Mouse (Mus musculus) bone marrow, adult 2 months (tissue): ENCODE measurements around the gene Optn. TPM values are rescaled to one million over a fixed set of nuclear protein-coding genes. Genes with fewer than 3 reads are reported as not detected.

ENCODE experiments used
- H3K27ac ChIP-seq: fragments of 200-500 bp; 2 replicates; pipeline ENCODE4 v1.5.1; 2012; ENCODE audit warnings: low read depth, mild to moderate bottlenecking, control low read depth, inconsistent platforms, low read length; ENCODE audit not compliant: control insufficient read depth, poor library complexity, insufficient read depth
- H3K4me1 ChIP-seq: fragments of 200-500 bp; 2 replicates; pipeline ENCODE4 v1.6.1; 2011; ENCODE audit warnings: low read length; ENCODE audit not compliant: control insufficient read depth, insufficient read depth
- H3K4me3 ChIP-seq: fragments of 200-500 bp; replicated peaks from 2 replicates; pipeline ENCODE3; 2011; ENCODE audit warnings: mild to moderate bottlenecking, low read depth, low read length, control low read depth; ENCODE audit not compliant: control insufficient read depth
- CTCF ChIP-seq: fragments of 200-500 bp; IDR thresholded peaks from 2 replicates; pipeline ENCODE4 v1.5.1; 2011; ENCODE audit warnings: low read length, control low read depth; ENCODE audit not compliant: control insufficient read depth, insufficient read depth
- POLR2A ChIP-seq: fragments of 200-500 bp; IDR thresholded peaks from 2 replicates; pipeline ENCODE4 v1.6.1; 2011; ENCODE audit warnings: low read depth, mild to moderate bottlenecking, control low read depth, low read length, borderline replicate concordance; ENCODE audit not compliant: control insufficient read depth
- WGBS: fragments of 180-500 bp; shearing (Covaris S2); methylation state at CpG from one replicate; pipeline ENCODE4 v1.1.7; 2018; 5-methylcytosine and 5-hydroxymethylcytosine counted together
- polyA plus RNA-seq: library from polyadenylated mRNA; stranded (reverse); fragments of >200 nt; gene quantifications from 2 replicates; pipeline ENCODE4 v1.2.4, GENCODE M21; 2011; ENCODE audit warnings: low replicate concordance; ENCODE audit not compliant: missing spikeins, insufficient read depth, insufficient read length

The Optn gene
- polyA plus RNA-seq, 1 experiment, result 60.2 TPM

DNA sequence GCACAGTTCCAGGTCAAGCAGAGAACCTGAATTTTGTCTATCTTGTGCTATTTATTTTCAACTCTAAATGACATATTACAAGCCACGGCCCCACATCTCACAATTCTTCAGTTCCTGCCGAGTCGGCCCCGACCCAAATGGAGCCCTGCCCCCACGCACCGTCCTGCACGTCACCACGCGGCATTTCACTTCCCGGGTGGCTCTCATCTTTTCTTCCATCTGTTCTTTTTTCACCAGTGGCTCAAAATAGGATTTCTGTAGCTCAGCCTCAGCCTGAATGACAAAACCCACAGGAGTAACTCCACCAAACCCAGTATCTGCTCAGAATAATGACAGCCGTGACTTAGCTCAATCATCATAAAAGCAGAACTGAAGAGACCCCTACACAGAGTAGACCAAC is 70.3 kb downstream of the Optn start:
- H3K4me1 ChIP-seq, result no peaks in the 10 kb centered on the region
- TF ChIP-seq CTCF (no peak), POLR2A (no peak)
- H3K27ac ChIP-seq, result no peak overlapping the region
- no peak overlapping the region for H3K4me3 ChIP-seq
- WGBS, result 95% methylated on average over 11 of the region's 11 CpGs

DNA sequence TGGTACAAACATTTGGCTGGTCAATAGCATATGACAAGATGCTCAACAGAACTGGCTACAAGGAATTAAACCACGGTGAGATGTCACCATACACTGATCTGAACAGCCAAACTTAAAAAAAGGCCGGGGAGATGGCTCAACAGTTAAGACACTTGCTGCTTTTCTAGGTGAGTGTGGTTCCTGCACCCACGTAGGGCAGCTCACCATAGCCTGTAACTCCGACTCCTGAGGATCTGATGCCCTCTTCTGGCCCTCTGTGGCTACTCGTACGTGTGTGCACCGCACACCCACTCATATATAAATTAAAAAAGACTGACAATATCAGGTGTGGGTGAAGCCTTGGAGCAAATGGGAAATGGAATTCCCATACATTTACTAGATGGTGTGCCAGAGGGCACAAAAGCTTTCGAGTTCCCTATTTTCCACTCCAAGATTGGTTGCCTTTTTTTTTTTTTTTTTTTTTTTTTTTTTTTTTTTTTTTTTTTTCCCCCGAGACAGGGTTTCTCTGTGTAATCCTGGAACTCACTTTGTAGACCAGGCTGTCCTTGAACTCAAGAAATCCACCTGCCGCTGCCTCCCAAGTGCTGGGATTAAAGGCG is 74.9 kb downstream of the Optn start:
- H3K27ac ChIP-seq, result no peak overlapping the region
- no peaks in the 10 kb centered on the region for H3K4me1 ChIP-seq
- peak; percentile 53; the same call in 1 of the 2 replicates for TF ChIP-seq CTCF
- no peak for TF ChIP-seq POLR2A
- H3K4me3 ChIP-seq, result no peak overlapping the region
- WGBS, result 69% methylated on average over 11 of the region's 11 CpGs

DNA sequence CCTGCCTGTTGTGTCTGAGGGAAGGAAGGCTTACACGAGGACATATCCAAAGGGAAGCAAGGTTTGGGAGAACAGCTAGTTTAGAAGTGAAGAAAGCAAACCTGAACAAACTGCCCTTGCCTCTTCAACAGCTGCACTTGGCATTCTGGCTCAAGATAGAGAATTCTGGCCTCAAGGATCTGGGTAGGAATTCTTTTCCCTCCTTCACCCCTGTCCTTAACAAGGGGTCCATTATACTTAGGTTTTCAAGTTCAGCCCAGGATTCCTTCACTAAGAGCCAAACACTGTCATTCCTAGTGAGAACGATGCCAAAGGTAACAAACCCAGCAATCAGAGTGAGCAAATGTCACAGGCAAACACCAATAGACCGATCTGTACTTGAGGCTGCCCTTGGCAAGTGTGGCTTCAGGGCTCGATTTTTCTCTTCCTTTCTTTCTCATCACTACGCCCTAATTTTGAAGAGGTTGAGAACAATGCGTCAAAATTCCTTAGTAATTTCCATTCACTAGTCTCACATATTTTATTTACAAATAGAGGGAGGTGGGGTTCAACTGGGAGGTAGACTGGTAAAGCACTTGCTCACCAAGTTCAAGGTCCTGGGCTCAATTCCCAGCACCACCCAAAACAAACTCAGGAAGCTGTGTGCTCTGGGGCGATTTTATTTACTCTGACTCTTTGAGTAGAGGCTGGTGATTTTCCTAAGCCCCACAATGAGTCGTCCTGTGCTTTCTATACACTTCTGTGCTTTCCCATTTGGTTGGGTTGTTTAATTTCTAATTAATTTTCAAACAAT is 76.3 kb downstream of the Optn start:
- TF ChIP-seq POLR2A (no peak), CTCF (no peak)
- H3K4me3 ChIP-seq, result no peak overlapping the region
- 82% methylated on average over 8 of the region's 8 CpGs for WGBS
- H3K27ac ChIP-seq, result no peak overlapping the region
- no peaks in the 10 kb centered on the region for H3K4me1 ChIP-seq

DNA sequence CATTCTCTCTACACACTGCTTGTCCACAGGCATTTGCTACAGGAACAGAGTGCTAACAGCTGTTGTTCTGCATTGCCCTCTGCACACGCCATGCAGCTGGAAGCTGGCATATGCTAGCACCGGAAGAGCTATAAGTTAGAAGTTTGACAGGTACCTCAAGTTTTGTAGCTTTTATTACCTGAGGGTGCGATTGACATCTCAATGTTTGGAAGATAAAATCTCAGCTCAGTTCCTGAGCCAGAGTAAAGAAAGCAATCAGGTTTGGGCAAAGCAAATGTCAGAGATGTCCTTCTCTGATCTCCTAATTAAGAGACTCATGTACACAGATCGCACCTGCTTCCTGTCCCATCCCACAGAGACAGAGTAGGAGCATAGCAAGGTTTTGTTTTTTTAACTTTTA is 77.1 kb downstream of the Optn start:
- Histone ChIP-seq H3K4me1 (no peaks in the 10 kb centered on the region), H3K27ac (no peak overlapping the region), H3K4me3 (no peak overlapping the region)
- 77% methylated on average over 4 of the region's 4 CpGs for WGBS
- TF ChIP-seq POLR2A (no peak), CTCF (no peak)

DNA sequence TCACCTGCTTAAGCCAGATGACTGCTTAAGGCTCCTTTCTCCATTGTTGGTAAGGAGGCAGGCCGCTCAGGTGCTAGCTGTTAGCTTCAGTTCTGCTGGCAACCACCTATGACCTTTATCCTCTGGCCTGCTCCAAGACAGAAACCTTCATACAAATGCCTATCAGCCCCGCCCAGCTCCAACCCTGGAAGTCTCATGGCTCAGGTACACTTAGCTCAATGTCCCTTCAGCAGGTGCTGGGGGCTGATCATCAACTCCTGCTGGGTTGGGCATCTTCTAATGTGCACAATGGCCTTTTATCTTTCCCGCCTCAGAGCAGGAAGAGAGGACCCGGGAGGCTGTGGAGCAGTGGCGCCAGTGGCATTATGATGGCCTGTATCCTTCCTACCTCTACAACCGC is 78.9 kb downstream of the Optn start:
- TF ChIP-seq CTCF, result no peak
- TF ChIP-seq POLR2A, result no peak
- WGBS, result 81% methylated on average over 6 of the region's 6 CpGs
- no peaks in the 10 kb centered on the region for H3K4me1 ChIP-seq
- H3K27ac ChIP-seq, result no peak overlapping the region
- H3K4me3 ChIP-seq, result no peak overlapping the region

DNA sequence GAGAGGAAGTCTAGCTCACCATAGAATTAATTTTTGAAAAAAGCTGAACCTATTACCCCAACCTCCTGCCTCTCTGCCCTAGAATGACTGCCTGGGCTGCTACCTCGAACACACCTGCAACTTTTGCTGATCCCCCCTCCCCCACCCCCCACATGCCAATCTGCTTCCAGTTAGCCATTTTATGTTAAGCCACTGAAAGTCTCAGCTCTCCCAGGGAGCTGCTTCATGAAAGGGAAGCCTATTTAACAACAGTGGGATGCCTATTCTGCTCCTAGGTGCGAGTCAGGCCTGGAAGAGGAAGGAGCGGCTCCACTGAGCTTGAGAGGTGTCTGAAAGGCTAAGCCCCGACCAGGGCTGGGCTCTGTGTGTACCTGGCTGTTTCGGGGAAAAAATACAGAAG is 79.9 kb downstream of the Optn start:
- no peak overlapping the region for H3K4me3 ChIP-seq
- no peak overlapping the region for H3K27ac ChIP-seq
- no peak for TF ChIP-seq POLR2A
- no peak for TF ChIP-seq CTCF
- WGBS, result 52% methylated on average over 5 of the region's 5 CpGs
- H3K4me1 ChIP-seq, result no peaks in the 10 kb centered on the region

DNA sequence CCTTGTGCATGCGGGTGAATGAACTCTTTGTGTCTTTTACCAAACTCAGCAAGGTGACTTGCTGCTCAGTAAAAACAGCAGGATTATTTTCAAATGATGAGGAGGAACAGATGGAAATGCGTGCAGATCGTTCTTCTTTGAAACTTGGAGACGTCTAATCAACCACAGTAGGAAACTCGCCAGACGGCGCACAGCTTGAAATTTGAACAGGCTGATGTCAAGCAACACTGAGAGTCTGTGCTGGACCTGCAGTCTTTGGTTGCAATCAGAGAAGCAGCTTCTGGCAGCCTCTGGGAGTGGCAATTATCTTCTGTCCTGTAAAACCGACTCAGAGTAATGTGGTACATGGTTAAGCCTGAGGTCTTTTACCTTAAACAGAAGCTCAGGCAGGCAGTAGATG is 85.8 kb downstream of the Optn start:
- no peaks in the 10 kb centered on the region for H3K4me1 ChIP-seq
- 62% methylated on average over 8 of the region's 8 CpGs for WGBS

DNA sequence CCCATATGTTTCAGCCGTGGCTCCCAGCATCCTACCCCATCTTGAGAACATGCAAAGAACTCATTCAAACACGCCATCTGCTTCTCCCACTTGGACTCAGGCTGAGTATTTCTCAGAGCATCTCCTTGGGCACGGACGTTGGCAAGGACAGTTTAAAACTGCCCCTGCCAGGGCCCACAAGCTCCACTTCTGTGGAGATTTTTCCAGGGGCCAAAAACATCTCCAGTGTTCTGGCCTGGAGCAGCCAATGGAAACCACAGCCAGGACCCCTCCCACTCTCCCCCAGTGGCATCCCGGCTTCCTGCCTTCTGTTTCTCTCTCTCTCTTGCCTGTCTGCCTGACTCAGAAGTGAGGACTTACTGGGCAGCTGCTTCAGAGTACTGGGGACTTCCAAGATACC is 88.0 kb downstream of the Optn start, which contains the start of gene Ucma:
TSS of gene Ucma (plus strand) at position 316 of the 400 bp plus-strand sequence.
- TF ChIP-seq CTCF, result no peak
- no peak for TF ChIP-seq POLR2A
- Histone ChIP-seq H3K4me3 (no peak within 1 kb of the TSS), H3K4me1 (no peaks in the 10 kb centered on the region), H3K27ac (no peak within 1 kb of the TSS)
- WGBS, result 62% methylated on average over 5 of the region's 5 CpGs

More for the DNA sequence above, 85.8 kb downstream of the Optn start:
- no peak for TF ChIP-seq CTCF
- no peak for TF ChIP-seq POLR2A
- Histone ChIP-seq H3K4me3 (no peak overlapping the region), H3K27ac (no peak overlapping the region)

Other genes starting within 250 kb of the Optn start
- 15.7 and 17.7 TPM in 2 replicates for gene Sephs1, start 182.5 kb downstream of the Optn start, polyA plus RNA-seq
- gene Phyh, start 145.0 kb downstream of the Optn start, polyA plus RNA-seq, result 19.6 and 44.1 TPM in 2 replicates
- 2.8 TPM in 1 of 2 replicates, not detected in the other for gene Ucma, start 87.9 kb downstream of the Optn start, polyA plus RNA-seq
- 62.2 and 92.2 TPM in 2 replicates for gene Mcm10, start 51.3 kb downstream of the Optn start, polyA plus RNA-seq
- 1.1 TPM in 2 replicates for gene Ccdc3, start 73.7 kb upstream of the Optn start, polyA plus RNA-seq